Mouse (Mus musculus) retina, adult 2 months (tissue): Measurements from ENCODE around the gene Pcdh7.

Experiments used
- DNase-seq: peaks from one replicate; pipeline ENCODE4 v3.0.0-alpha.2; 2012; ENCODE audit warnings: low read depth, low spot score

Gene Pcdh7

GRCm38 (mm10) chr5:57796337-57796736, 78.6 kb downstream of the Pcdh7 start:
- no peak for DNase-seq

- DNase-seq = no peak
Measured at GRCm38 (mm10) chr5:57797951-57798670, 80.3 kb downstream of the Pcdh7 start.

GRCm38 (mm10) chr5:57803108-57803507, 85.3 kb downstream of the Pcdh7 start:
- DNase-seq = no peak

- DNase-seq = no peak
Measured at GRCm38 (mm10) chr5:57803890-57804289, 86.1 kb downstream of the Pcdh7 start.

- no peak for DNase-seq
Measured at GRCm38 (mm10) chr5:57807350-57807749, 89.6 kb downstream of the Pcdh7 start.

- DNase-seq = no peak
Measured at GRCm38 (mm10) chr5:57810641-57811040, 92.9 kb downstream of the Pcdh7 start.

- no peak for DNase-seq
Measured at GRCm38 (mm10) chr5:57815964-57816589, 98.3 kb downstream of the Pcdh7 start.

GRCm38 (mm10) chr5:57819788-57820187, 102.0 kb downstream of the Pcdh7 start:
- no peak for DNase-seq

GRCm38 (mm10) chr5:57821099-57821498, 103.3 kb downstream of the Pcdh7 start:
- no peak for DNase-seq

GRCm38 (mm10) chr5:57828437-57828836, 110.7 kb downstream of the Pcdh7 start:
- DNase-seq = no peak

GRCm38 (mm10) chr5:57837150-57837549, 119.4 kb downstream of the Pcdh7 start:
- no peak for DNase-seq

- DNase-seq = no peak
Measured at GRCm38 (mm10) chr5:57841357-57842119, 123.8 kb downstream of the Pcdh7 start.

- no peak for DNase-seq
Measured at GRCm38 (mm10) chr5:57847500-57847899, 129.7 kb downstream of the Pcdh7 start.

GRCm38 (mm10) chr5:57850111-57850510, 132.3 kb downstream of the Pcdh7 start:
- no peak for DNase-seq

- DNase-seq = no peak
Measured at GRCm38 (mm10) chr5:57857316-57857715, 139.5 kb downstream of the Pcdh7 start.

GRCm38 (mm10) chr5:57864254-57864653, 146.5 kb downstream of the Pcdh7 start:
- DNase-seq = no peak

GRCm38 (mm10) chr5:57865256-57865655, 147.5 kb downstream of the Pcdh7 start:
- DNase-seq = no peak

GRCm38 (mm10) chr5:57866097-57866496, 148.3 kb downstream of the Pcdh7 start:
- no peak for DNase-seq

GRCm38 (mm10) chr5:57867906-57868305, 150.1 kb downstream of the Pcdh7 start:
- no peak for DNase-seq

GRCm38 (mm10) chr5:57868702-57869101, 150.9 kb downstream of the Pcdh7 start:
- DNase-seq = no peak

GRCm38 (mm10) chr5:57870727-57871126, 153.0 kb downstream of the Pcdh7 start:
- DNase-seq = no peak

GRCm38 (mm10) chr5:57884982-57885381, 167.2 kb downstream of the Pcdh7 start:
- no peak for DNase-seq
